8 mouse cellular contexts compared by ENCODE assay signal in genomic region chr5:137596601-137597261, GRCm38 (mm10). TPM values are rescaled to one million over a fixed set of nuclear protein-coding genes. Genes with fewer than 3 reads are reported as not detected.
DNase-seq lines count a peak whose midpoint lies in the region; ATAC-seq lines count a peak whose summit lies in the region.

No protein-coding gene starts in this region.

- no peaks in the 10 kb centered on the region for H3K9me3 ChIP-seq in forebrain, embryonic 14.5 days (replicated peaks; ENCODE audit: control insufficient read depth, low read length)
- no peaks in the 10 kb centered on the region for H3K9me3 ChIP-seq in liver, embryonic 13.5 days (replicated peaks)

- no peak overlapping the region for H3K4me3 ChIP-seq in forebrain, embryonic 14.5 days (ENCODE audit: low read depth, low read length)
- H3K4me3 ChIP-seq in liver, embryonic 13.5 days (replicated peaks): peak overlapping the region; percentile 39

- 38% methylated on average over 22 of the region's 30 CpGs for WGBS in forebrain, embryonic 14.5 days
- 23% methylated on average over 30 of the region's 30 CpGs for WGBS in liver, embryonic 13.5 days (ENCODE audit: insufficient replicate concordance)

- H3K4me2 ChIP-seq in forebrain, embryonic 14.5 days (ENCODE audit: low read length): peak overlapping the region; percentile 21; the same call in 1 of the 2 replicates
- peak overlapping the region; percentile 62 for H3K4me2 ChIP-seq in liver, embryonic 13.5 days

- intact Hi-C loops in gastrocnemius, postnatal 14 days (cut with DNase I; ENCODE audit: low total_unique reads): no loop called here

- no peak overlapping the region for H3K9ac ChIP-seq in forebrain, embryonic 14.5 days (ENCODE audit: low read length)
- H3K9ac ChIP-seq in liver, embryonic 13.5 days: peak overlapping the region; percentile 45; the same call in 1 of the 2 replicates

- H3K4me1 ChIP-seq in forebrain, embryonic 14.5 days (ENCODE audit: control insufficient read depth, insufficient read depth, low read length): peaks cover 13% of the 10 kb centered on the region
- H3K4me1 ChIP-seq in liver, embryonic 13.5 days (replicated peaks): peaks cover 44% of the 10 kb centered on the region

- DNase-seq in retina, postnatal 1 day: peak; percentile 16
- DNase-seq in retina, embryonic 14.5 days (ENCODE audit: low spot score): no peak
- no peak for DNase-seq in forebrain, embryonic 14.5 days (ENCODE audit: low spot score)
- peak; percentile 59 for DNase-seq in liver, embryonic 13.5 days
- peak; percentile 53 to 61 for DNase-seq in spleen, postnatal 36 days (ENCODE audit: low spot score in 2 of 2)
- no peak for DNase-seq in gastrocnemius, postnatal 25 days
- no peak for DNase-seq in gastrocnemius, postnatal 14 days
- no peak for DNase-seq in right cerebral cortex, postnatal 4 days

- no peak for ATAC-seq in forebrain, embryonic 14.5 days
- ATAC-seq in liver, embryonic 13.5 days (ENCODE audit: low read depth): no peak

- no peaks in the 10 kb centered on the region for H3K27me3 ChIP-seq in forebrain, embryonic 14.5 days (replicated peaks; ENCODE audit: control insufficient read depth, insufficient read depth, low read length)
- H3K27me3 ChIP-seq in liver, embryonic 13.5 days: no peaks in the 10 kb centered on the region

- no peak overlapping the region for H3K27ac ChIP-seq in forebrain, embryonic 14.5 days (ENCODE audit: low read depth, low read length)
- peak overlapping the region; percentile 77 for H3K27ac ChIP-seq in liver, embryonic 13.5 days

- H3K36me3 ChIP-seq in forebrain, embryonic 14.5 days (ENCODE audit: control insufficient read depth, insufficient read depth, low read length): no peaks in the 10 kb centered on the region
- H3K36me3 ChIP-seq in liver, embryonic 13.5 days: peaks cover 20% of the 10 kb centered on the region

RNA-seq across cellular contexts. Expression of gene Mospd3, which starts 4.1 kb away (rescaled TPM):
- 44.4 and 58.4 TPM in 2 replicates for polyA plus RNA-seq in forebrain, embryonic 14.5 days (2014; fragmentation: Nextera tagmentation; extraction: Ambion mirVana)
- polyA plus RNA-seq in liver, embryonic 13.5 days (2015; fragmentation: Nextera tagmentation; extraction: Ambion mirVana): 32.3 and 32.8 TPM in 2 replicates
- 10 to 100 TPM; 12.5 to 12.8 TPM for total RNA-seq in gastrocnemius, postnatal 25 days (2021)
- 10 to 100 TPM; 15.3 to 18.1 TPM for total RNA-seq in gastrocnemius, postnatal 14 days (2021)

RNA-seq across cellular contexts. Expression of gene Pcolce, which starts 16.9 kb away (rescaled TPM):
- 10.5 and 12.3 TPM in 2 replicates for polyA plus RNA-seq in forebrain, embryonic 14.5 days (2014; fragmentation: Nextera tagmentation; extraction: Ambion mirVana)
- 15.5 and 16.1 TPM in 2 replicates for polyA plus RNA-seq in liver, embryonic 13.5 days (2015; fragmentation: Nextera tagmentation; extraction: Ambion mirVana)
- 100 to 1,000 TPM in 1 of 2 experiments, 10 to 100 TPM in 1; 79.0 to 112 TPM for total RNA-seq in gastrocnemius, postnatal 25 days (2021)
- total RNA-seq in gastrocnemius, postnatal 14 days (2021): 100 to 1,000 TPM; 190 to 251 TPM

RNA-seq across cellular contexts. Expression of gene Tfr2, which starts 27.1 kb away (rescaled TPM):
- 1.8 and 1.9 TPM in 2 replicates for polyA plus RNA-seq in forebrain, embryonic 14.5 days (2014; fragmentation: Nextera tagmentation; extraction: Ambion mirVana)
- 41.5 and 45.7 TPM in 2 replicates for polyA plus RNA-seq in liver, embryonic 13.5 days (2015; fragmentation: Nextera tagmentation; extraction: Ambion mirVana)
- total RNA-seq in gastrocnemius, postnatal 25 days (2021): not detected
- under 1 TPM in 1 of 2 experiments, not detected in 1; 0.06 TPM for total RNA-seq in gastrocnemius, postnatal 14 days (2021)

RNA-seq across cellular contexts. Expression of gene Fbxo24, which starts 32.1 kb away (rescaled TPM):
- 0.10 TPM in 1 of 2 replicates, not detected in the other for polyA plus RNA-seq in forebrain, embryonic 14.5 days (2014; fragmentation: Nextera tagmentation; extraction: Ambion mirVana)
- 0.08 TPM in 1 of 2 replicates, not detected in the other for polyA plus RNA-seq in liver, embryonic 13.5 days (2015; fragmentation: Nextera tagmentation; extraction: Ambion mirVana)
- total RNA-seq in gastrocnemius, postnatal 25 days (2021): under 1 TPM; 0.16 to 0.18 TPM
- under 1 TPM in 1 of 2 experiments, not detected in 1; 0.27 TPM for total RNA-seq in gastrocnemius, postnatal 14 days (2021)

RNA-seq across cellular contexts. Expression of gene Lrch4, which starts 32.2 kb away (rescaled TPM):
- 12.3 and 12.4 TPM in 2 replicates for polyA plus RNA-seq in forebrain, embryonic 14.5 days (2014; fragmentation: Nextera tagmentation; extraction: Ambion mirVana)
- polyA plus RNA-seq in liver, embryonic 13.5 days (2015; fragmentation: Nextera tagmentation; extraction: Ambion mirVana): 24.8 and 32.0 TPM in 2 replicates
- total RNA-seq in gastrocnemius, postnatal 25 days (2021): 10 to 100 TPM; 13.9 to 15.4 TPM
- total RNA-seq in gastrocnemius, postnatal 14 days (2021): 10 to 100 TPM; 14.8 to 15.3 TPM

Comparison
In these comparisons a context has a peak if more than half of its experiments do, and no peak if none do; other contexts are left out.
1. DNase-seq: peak in retina, postnatal 1 day (single experiment), liver, embryonic 13.5 days (single experiment) and spleen, postnatal 36 days (2 of 2); none in retina, embryonic 14.5 days (single experiment), forebrain, embryonic 14.5 days (single experiment), gastrocnemius, postnatal 25 days (single experiment), gastrocnemius, postnatal 14 days (single experiment) and right cerebral cortex, postnatal 4 days (single experiment).